ENCODE assay signal across 18 mouse cellular contexts in the genomic region with DNA sequence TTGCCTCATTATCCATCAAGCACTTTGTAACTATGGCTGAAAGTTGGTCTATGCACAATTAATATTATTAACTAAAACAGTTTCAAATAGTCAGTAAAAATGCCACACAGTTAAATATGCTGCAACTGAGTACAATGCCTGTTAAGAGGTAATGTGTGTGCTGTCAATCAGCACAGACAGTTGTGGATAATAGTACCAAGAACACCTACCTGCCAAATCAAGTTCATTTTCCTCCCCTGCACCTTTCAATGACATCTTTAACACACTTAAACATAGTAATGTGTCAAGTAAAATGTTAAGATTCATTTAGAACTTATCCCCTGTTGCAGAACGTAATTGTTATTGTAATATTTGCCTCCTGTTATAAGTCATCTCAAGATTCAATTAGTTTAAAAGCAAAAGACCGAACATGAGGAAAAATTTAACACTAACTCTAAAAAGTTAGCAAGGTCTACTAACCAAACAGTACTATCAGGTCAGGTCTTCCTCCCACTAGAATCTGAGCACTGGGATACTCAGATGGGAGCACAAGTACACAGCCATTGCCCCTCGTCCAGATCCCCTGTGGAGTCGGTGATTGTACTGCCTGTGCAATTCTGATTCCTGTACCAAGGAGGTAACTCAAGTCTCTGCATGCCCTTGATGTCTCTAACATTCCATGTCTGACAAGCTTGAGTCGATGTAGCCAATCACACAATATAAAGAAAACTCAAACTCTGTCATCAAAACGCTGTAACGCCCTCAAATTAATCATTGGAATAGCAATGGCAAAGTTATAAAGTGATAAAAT. TPM values are rescaled to one million over a fixed set of nuclear protein-coding genes. Genes with fewer than 3 reads are reported as not detected.
"Had no signal": no experiment of that assay in that cellular context is flagged by ENCODE, and none has a peak within 500 bp of the region (broad histone marks: within the 10 kb centered on the region; RNA-seq: fewer than 3 reads in every experiment).

No protein-coding gene starts in this region.

- H3K27me3 ChIP-seq: neural tube, embryonic 12.5 days had no signal

- H3K4me1 ChIP-seq: neural tube, embryonic 12.5 days had no signal

- H3K9ac ChIP-seq: liver, embryonic 14.5 days; neural tube, embryonic 12.5 days had no signal

- H3K4me2 ChIP-seq: neural tube, embryonic 12.5 days had no signal

- H3K4me3 ChIP-seq: layer of hippocampus, adult 2 months; midbrain, embryonic 10.5 days; neural tube, embryonic 12.5 days had no signal

- ATAC-seq: lung, postnatal 0 days had no signal

- DNase-seq: kidney, postnatal 10 days; kidney, postnatal 4 days; left cerebral cortex, postnatal 4 days; liver; lung, adult 18-20 months; lung, postnatal 4 days; midbrain, embryonic 14.5 days; retina, postnatal 1 day; right cerebral cortex, postnatal 4 days; spleen, adult 18-20 months; thymus, adult 18-20 months; thymus, postnatal 14 days had no signal

- H3K36me3 ChIP-seq: midbrain, embryonic 10.5 days had no signal

- H3K9me3 ChIP-seq: midbrain, embryonic 10.5 days; neural tube, embryonic 12.5 days had no signal

- H3K27ac ChIP-seq: layer of hippocampus, adult 2 months; liver, embryonic 14.5 days; midbrain, embryonic 10.5 days; neural tube, embryonic 12.5 days had no signal

RNA-seq across cellular contexts. Expression of a gene that starts 37.5 kb away (rescaled TPM):
- total RNA-seq: neutrophil, adult 5-6 weeks had no signal
